Mouse (Mus musculus) G1E (cell line): ENCODE measurements at regions not wholly inside any gene's neighbourhood (a gene's known extent, or its start where the extent isn't known, plus 50 kb on each side); places are given as distances from the start of the nearest gene placed in this dataset.

Experiments used
- CTCF ChIP-seq: IDR thresholded peaks from 2 replicates; pipeline ENCODE4 v1.5.1; 2012; ENCODE audit warnings: low read depth, low read length, inconsistent platforms, mixed read lengths
- TAL1 ChIP-seq: conservative IDR thresholded peaks from 2 replicates; pipeline ENCODE4 v1.6.1; 2012; ENCODE audit warnings: low read depth, low read length, inconsistent platforms, mixed read lengths

GRCm38 (mm10) chr1:102757941-102758340 lies 2010.4 kb upstream of the Cdh20 start:
- no peak for TF ChIP-seq CTCF
- no peak for TF ChIP-seq TAL1
